Mouse (Mus musculus) neutrophil, adult 5-6 weeks (primary cell): Measurements from ENCODE around the gene Tex19.2. TPM values are rescaled to one million over a fixed set of nuclear protein-coding genes. Genes with fewer than 3 reads are reported as not detected.

Source experiments
- ATAC-seq: fragments of 151-379, 151-347 bp; 2 replicates; pipeline ENCODE4 v1.8.0; 2017; ENCODE audit warnings: mild to moderate bottlenecking, moderate TSS enrichment; ENCODE audit not compliant: insufficient number of reproducible peaks, poor library complexity, low FRiP score, severe bottlenecking; ENCODE audit errors: extremely low read depth
- total RNA-seq: library from RNA; stranded (forward); fragments of 200-1000 nt; gene quantifications from 2 replicates; pipeline ENCODE4 v1.2.3, GENCODE M21; 2017

The Tex19.2 gene
- not detected in 2 replicates for total RNA-seq

DNA sequence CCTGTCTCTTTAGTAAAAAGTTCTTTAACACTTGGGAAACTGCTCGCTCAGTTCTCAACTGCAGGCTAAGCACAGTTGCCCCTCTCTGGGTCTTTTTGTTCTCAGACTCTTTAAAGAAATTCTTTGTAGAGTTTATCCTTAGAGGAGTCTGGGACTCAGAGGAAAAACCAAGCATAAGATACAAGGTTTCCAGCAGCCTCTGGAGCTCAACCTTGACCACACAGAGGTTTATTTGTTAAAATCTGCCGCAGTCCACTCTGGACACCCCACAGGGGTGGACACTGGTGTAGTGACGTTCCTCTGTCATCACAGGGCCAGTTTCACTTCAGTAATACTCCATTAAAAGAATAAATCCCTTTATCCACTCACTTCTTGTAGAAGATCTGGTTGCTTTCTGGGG is at the start of gene Tex19.2:
Gene Tex19.2 (minus strand): TSS at position 101 of the 400 bp plus-strand sequence.
- ATAC-seq, result no peak

DNA sequence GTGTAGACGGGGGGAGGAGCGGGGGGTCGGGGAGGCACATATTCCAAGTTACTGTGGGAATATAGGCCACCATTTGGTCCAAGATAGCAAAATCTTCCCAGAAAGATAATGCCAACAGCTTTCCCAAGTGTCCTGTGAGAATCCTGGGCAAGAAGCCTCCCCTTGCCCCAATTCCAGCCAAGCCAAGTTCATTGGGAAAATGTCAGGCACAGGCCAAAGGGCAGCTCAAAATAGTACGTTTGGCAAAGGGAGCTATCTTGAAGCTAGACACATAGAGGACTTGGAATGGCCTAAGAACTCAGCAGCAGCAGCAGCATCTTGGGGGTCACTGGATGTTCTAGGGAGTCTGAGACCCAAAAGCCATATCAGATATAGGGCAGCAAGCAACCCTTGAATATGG is 45.3 kb upstream of the Tex19.2 start:
- ATAC-seq, result no peak

DNA sequence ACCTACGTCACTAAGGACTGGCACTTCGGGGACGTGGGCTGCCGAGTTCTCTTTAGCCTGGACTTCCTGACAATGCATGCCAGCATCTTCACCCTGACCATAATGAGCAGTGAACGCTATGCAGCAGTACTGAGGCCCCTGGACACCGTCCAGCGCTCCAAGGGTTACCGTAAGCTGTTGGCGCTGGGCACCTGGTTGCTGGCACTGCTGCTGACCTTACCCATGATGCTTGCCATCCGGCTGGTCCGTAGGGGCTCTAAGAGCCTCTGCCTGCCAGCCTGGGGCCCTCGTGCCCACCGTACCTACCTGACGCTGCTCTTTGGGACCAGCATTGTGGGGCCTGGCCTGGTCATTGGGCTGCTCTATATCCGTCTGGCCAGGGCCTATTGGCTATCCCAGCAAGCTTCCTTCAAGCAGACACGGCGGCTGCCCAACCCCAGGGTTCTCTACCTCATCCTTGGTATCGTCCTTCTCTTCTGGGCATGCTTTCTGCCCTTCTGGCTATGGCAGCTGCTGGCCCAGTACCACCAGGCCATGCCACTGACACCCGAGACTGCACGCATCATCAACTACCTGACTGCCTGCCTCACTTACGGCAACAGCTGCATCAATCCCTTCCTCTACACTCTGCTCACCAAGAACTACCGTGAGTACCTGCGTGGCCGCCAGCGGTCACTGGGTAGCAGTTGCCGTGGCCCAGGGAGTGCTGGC is 42.3 kb upstream of the Tex19.2 start:
- no peak for ATAC-seq

DNA sequence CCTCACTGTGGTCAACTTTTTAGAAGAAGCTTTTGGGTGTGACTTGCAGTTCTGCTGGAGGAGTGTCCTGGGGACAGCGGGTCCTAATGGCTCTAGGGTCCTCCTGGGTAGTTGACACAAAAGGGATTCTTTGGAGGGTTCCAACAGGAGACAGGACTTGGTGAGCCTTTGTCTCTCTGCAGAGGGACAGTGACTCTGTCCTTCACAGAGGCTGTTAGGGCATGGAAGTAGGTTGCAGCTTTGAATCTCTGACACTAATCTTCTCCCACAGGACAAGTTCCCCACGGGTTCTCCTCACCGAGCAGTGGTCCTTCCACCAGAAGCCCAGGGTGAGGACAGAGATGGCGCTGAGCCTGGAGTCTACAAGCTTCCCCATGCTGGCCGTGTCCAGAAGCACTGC is 41.5 kb upstream of the Tex19.2 start, which contains the start of gene Uts2r:
Gene Uts2r (plus strand): TSS at position 301 of the 400 bp plus-strand sequence.
- no peak for ATAC-seq

DNA sequence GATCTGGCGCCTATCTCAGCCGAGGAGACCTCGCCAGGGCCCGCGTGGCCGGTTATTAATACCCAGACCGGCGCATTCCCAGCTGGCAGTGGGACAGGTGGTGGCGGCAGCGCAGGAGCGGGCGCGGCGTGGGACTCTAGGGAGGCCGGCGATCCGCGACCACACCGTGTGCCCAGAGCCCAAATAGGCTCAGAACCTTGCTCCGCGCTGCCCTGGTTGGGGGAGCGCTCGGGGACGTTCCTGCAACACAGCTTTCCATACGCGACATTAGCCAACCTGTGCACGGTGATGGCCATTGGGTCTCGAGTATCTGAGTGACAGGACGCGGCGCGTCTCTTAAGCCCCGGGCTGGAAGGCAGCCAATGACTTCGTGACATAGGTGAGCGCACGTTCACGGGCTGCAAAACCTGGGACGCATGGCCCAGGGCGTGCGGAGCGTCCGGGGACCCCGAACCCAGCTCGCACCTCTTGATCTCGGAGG is 38.0 kb upstream of the Tex19.2 start:
- no peak for ATAC-seq

DNA sequence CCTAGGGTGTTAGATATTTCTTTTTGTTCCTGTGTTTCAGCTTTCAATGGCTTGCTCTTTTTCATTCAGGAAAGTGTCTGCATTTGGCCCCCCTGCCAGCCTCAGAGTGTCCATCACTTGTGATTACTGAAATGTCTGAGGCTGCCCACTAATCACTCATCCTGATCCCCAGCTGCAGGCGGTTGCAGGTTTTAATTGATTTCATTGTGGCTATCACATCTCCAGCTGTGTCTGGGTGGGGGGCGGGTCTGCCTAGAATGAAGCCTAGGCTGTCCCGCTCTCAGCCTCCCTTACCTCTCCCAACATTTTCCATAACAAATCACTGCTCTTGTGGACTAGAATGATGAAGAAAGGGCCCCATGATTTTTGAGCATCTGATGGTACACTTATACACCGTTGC is 35.7 kb upstream of the Tex19.2 start:
- ATAC-seq, result no peak

DNA sequence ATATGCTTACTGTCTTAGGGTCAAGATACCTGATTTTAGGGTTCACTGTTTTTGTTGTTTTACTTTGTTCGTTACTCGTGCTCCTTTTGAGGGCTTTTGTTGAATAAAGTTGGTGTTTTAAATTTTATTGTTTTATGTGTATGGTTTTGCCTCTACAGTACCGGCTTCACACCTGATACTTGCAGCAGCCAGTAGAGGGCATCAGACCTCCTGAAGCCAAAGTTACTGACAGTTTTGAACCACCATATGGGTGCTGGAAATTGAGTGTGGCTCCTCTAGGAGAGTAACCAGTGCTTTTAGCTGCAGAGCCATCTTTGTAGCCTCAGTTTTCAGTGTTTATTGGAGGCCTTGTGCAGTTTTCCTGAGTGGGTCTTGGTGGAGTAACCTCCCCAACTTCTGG is 29.7 kb upstream of the Tex19.2 start:
- no peak for ATAC-seq

DNA sequence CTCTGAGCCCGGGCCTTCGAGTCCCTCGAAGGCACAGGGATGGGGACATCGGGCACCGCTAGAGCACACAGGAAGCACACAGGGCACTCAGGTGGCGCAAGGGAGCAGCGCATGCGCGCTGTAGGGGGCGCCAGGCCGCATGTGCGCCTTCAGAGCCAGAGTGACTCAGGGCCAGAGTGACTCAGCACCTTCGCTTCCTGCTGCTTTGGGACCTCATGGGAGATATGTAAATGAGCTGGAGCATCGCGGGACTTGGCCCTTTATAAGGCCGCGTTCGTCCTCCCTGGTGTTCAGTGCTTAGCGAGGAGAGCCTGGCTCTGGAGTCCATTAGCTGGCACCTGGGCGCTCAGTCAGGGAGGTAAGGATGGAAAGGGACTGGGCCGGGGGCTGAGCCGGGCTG is 27.4 kb upstream of the Tex19.2 start, which contains the start of gene Tex19.1:
Gene Tex19.1 (plus strand): TSS at position 279 of the 400 bp plus-strand sequence.
- ATAC-seq, result no peak

DNA sequence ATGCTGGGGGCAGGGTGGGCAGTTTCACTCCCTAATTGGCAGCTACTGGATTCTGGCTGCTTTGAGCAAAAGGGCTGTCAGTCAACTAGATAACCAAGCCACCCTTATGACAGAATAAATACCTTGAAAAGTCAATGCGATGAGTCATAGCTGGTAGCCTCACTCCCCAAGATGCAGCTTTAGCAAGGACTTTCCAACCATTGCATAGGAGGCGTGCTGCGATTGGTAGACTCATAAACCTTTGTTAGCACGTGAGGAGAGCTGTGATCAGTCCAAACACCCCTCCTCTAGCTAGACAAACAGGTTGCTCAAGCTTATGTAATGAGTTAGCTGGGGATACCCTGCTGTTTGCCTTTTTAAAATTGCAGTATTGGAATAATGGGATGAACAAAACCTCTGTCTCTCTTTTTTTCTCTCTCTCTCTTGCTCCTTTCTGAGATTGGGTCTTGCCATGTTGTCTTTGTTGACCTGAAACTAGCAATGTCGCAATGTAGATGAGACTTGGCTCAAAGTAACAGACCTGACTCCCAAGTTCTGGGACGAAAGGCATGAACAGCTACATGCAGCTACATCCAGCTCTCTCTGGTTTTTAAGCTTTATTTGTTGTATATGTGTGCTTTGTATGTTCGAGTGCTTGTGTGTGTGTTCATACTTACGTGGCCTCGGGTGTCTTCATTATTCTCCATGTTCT is 25.0 kb upstream of the Tex19.2 start:
- no peak for ATAC-seq

DNA sequence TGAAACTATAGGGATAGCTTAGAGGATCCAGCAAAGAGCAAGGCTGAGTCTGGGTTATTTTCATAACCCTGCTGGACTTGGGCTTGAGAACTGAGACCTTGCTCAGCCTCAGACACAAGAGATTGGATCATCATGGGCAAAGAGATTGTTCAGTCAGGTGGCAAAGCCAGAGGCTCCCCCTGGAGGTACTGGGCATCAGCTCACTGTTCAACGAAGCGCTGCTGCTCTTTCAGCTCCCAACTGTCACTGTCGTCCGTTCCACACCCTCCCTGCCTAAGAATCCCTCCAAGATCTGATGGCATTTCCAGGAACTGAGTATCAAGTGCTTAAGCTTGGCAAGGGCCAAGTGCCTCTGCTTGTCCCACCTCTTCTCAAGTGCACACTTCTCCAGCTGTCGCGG is 20.3 kb upstream of the Tex19.2 start:
- no peak for ATAC-seq

DNA sequence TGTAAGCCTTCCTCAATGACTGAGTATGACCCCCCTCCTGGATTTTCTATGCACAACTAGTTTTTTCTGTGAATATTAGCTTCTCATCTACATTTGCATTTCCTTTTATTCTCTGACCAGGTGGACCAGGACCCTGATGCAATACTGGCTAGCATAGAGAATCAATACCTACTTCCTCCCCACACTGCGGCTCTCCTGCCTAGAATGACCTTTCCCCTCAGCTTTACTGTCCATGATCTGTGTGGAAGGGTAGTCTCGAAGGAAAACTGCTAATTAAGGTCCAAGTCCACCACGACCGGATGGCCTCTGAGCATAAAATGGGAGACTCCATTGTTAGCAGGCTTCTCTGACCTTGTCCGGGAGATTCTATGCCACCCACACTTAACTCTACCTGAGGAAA is 19.2 kb upstream of the Tex19.2 start:
- no peak for ATAC-seq

DNA sequence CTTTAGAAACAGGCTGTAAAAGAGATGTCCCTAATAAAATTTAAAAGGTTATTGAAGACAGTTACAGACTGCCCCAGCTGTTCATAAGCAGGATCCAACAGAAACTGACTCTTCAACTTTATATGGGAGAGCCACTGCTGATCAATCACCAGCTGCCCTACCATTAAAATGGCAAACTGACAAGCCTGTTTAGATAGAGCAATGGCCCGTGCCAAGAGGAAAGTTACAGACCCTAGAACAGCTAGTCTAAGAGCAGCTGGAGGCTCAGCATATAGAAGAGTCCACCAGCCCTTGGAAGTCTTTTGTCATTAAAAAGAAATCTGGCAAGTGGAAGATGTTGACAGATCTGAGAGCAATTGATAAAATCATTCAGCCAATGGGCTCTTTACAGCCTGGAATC is 16.1 kb upstream of the Tex19.2 start:
- ATAC-seq, result no peak

DNA sequence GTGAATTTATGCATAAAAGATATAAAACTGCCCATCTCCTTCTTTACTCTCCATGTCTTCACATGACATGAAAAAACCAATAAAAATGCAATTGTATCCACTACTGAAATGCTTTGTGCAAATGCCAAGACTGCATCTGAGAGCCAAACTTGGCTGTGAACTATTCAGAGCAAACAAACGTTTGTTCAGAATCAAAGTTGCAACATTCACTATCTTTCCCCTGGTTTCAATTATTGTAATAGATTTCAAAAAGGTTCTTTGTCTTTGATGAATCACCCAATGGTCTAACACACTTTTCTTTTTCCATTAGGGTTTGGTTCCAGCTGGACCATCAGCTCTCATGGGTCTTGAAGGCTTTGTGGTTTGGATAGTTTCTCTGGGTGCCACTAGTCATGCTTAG is 11.1 kb upstream of the Tex19.2 start:
- ATAC-seq, result no peak

DNA sequence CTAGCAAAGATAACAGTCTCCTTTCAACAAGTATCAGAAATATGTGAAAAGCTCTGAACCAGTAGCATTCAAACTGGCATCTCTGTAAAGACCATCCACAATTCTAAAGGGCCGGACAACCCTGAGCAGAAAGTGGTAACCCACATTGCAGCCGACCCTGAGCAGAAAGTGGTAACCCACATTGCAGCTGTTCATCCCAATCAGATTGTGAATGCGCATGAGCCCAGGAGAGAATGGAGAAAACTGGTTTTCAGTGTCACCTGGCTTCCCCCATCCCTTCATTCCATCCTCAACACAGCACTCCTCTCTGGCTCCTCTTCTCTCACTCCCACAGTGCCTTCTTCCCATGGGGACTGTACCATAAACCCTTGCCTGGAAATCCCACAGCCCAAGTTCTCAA is 9.0 kb upstream of the Tex19.2 start:
- ATAC-seq, result no peak

DNA sequence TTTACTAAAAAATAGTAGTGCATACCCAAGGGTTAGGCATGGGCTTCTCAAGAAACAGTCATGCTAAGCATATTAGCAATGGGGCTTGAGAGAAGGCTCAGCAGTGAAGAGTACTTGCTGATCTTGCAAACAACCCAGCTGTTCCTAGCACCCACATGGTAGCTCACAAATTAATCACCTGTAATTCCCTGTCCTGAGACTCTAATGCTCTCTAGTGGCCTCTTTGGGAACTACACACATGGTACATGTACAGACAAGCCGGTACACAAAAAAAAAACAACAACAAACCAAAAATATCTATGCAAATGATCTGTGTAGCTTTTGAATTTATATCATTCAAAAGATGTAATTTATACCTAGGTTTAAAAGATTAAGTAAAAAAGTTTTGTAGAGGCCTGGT is 7.9 kb upstream of the Tex19.2 start:
- no peak for ATAC-seq

DNA sequence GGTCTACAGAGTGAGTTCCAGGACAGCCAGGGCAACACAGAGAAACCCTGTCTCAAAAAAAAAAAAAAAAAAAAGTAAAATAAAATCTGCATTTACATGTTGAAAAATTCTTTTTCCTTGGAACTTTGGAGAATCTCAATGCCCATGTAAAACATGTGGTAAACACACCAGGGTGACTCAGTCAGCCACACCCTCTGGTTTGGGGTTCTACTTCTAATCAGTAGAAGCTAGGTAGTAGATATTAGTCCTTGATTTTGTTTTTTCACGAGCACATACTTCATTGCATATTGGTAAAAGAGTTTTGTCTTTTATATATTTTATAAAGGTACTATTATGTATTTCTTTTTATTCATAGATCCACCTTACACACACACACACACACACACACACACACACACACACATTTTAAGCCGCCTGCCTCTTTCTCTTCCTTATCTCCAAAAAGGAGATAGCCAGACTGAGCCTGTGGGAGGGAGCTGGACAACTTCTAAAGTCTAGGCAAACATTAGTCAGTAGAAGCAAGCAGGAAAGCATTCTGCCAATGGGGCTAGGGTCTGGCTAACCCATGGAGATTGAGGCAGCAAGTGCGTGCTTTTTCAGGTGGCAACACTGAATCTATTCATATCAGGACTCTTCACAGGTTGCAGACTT is 7.2 kb upstream of the Tex19.2 start:
- ATAC-seq, result no peak

DNA sequence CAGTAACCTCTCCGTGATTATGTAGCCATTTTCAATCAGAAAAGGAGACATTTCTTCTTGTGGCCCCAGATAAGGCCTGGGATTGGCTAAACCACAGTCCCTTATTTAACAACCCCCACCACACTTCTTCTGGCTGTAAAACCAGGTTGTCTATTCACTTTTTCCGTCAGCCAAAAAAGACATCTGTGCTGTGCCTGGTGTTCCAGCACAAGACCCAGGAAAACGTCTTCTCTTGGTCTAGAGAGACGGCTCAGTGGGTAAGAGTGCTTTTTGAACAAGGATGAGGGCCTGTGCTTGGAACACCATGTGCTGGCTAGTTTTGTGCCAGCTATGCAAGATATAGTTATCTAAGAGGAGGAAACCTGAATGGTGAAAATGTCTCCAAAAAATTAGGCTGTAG is 5.0 kb upstream of the Tex19.2 start:
- ATAC-seq, result no peak

DNA sequence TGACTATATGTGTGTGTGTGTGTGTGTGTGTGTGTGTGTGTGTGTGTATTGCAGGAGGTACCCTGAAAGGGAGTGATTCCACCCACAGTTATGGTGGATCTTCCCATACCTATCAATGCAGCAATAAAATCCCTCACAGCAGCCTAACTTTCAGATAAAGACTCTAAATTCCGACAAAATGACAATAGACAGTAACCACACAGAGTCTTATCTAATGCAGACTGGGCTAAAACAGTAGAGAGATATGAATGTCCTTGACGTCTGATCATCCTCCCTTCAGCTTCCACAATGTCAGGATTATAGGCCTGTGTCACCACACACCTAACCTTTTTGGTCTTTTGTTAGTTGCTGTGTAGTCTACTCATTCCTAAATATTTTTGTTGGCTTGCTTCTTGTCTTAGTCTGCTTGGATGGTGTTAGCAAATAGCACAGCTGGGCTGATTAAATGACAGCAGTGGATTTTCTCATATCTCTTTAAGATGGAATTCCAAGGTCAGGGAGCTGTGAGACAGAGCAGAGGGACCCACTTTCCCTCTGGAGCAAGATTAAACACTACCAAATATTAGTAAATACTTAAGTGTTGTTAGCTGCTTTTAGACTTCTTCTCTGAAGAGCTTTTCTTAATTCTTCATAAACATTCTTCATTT is 3.7 kb upstream of the Tex19.2 start:
- no peak for ATAC-seq

DNA sequence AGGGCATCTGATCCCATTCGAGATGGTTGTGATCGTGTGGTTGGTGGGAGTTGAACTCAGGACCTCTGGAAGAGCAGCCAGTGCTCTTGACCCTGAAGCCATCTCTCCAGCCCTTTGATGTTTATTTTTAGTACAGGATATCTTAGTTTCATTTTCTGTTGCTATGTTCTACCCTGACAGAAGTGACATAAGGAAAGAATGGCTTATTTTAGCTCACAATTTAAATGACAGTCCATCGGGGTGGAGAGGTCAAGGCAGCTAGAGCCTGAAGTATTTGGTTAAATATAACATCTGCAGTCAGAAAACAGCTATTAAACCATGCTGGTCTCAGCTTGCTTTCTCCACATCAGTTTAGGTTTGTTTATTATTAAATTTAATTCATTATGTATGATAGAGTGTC is 2.7 kb upstream of the Tex19.2 start:
- no peak for ATAC-seq
